Mouse (Mus musculus) forebrain, embryonic 10.5 days (tissue): Measurements from ENCODE around the gene Tnni1. TPM values are rescaled to one million over a fixed set of nuclear protein-coding genes. Genes with fewer than 3 reads are reported as not detected.

Source experiments
- DNase-seq: peaks from one replicate; pipeline ENCODE4 v3.0.0-alpha.2; 2017; ENCODE audit warnings: low spot score; ENCODE audit errors: extremely low spot score
- H3K27ac ChIP-seq: fragments of 300-500 bp; sonication (generic); 2 replicates; pipeline ENCODE4 v1.5.1; 2016; ENCODE audit warnings: mild to moderate bottlenecking
- H3K27me3 ChIP-seq: fragments of 300-500 bp; sonication (generic); 2 replicates; pipeline ENCODE4 v1.6.1; 2016; ENCODE audit warnings: mild to moderate bottlenecking; ENCODE audit not compliant: poor library complexity, severe bottlenecking
- H3K36me3 ChIP-seq: fragments of 300-500 bp; sonication (generic); replicated peaks from 2 replicates; pipeline ENCODE4 v1.6.1; 2016; ENCODE audit warnings: mild to moderate bottlenecking, moderate library complexity
- H3K4me1 ChIP-seq: fragments of 300-500 bp; sonication (generic); 2 replicates; pipeline ENCODE4 v1.6.1; 2016
- H3K4me3 ChIP-seq: fragments of 300-500 bp; sonication (generic); 2 replicates; pipeline ENCODE4 v1.5.1; 2016; ENCODE audit warnings: mild to moderate bottlenecking, moderate library complexity
- H3K9me3 ChIP-seq: fragments of 300-500 bp; sonication (generic); 2 replicates; pipeline ENCODE4 v1.6.1; 2016; ENCODE audit warnings: mild to moderate bottlenecking, moderate library complexity
- WGBS: fragments of 180-500 bp; shearing (Covaris S2); methylation state at CpG from one replicate; pipeline ENCODE4 v1.1.7; 2016; 5-methylcytosine and 5-hydroxymethylcytosine counted together
- polyA plus RNA-seq: library from polyadenylated mRNA; unstranded; fragments of >200 nt; fragmentation: Nextera tagmentation; extraction: Ambion mirVana; gene quantifications from 2 replicates; pipeline ENCODE4 v1.2.1, GENCODE M21; 2016

The Tnni1 gene
- polyA plus RNA-seq, 1 experiment from 2014 or later, result 0.55 TPM

GRCm38 (mm10) chr1:135794216-135795134 is 15.2 kb downstream of the Tnni1 start:
- no peak for DNase-seq
- whole genome bisulfite sequencing, result 47% methylated on average over 20 of the region's 20 CpGs
- peaks cover 61% of the 10 kb centered on the region for H3K27me3 ChIP-seq
- H3K9me3 ChIP-seq, result no peaks in the 10 kb centered on the region
- 0 out of 2 replicates have a peak overlapping the region, but pooled peaks have one; percentile 48 for H3K27ac ChIP-seq
- no peaks in the 10 kb centered on the region for H3K36me3 ChIP-seq
- H3K4me1 ChIP-seq, result peaks cover 43% of the 10 kb centered on the region
- H3K4me3 ChIP-seq, result peak overlapping the region; percentile 37

GRCm38 (mm10) chr1:135798492-135798891 is 19.3 kb downstream of the Tnni1 start:
- Histone ChIP-seq H3K27me3 (peaks cover 36% of the 10 kb centered on the region), H3K27ac (no peak overlapping the region), H3K4me1 (peaks cover 37% of the 10 kb centered on the region), H3K36me3 (no peaks in the 10 kb centered on the region), H3K9me3 (no peaks in the 10 kb centered on the region), H3K4me3 (no peak overlapping the region)
- 81% methylated on average over 1 of the region's 1 CpGs for WGBS
- DNase-seq, result no peak

- Histone ChIP-seq H3K9me3 (no peaks in the 10 kb centered on the region), H3K4me1 (peaks cover 30% of the 10 kb centered on the region), H3K4me3 (no peak overlapping the region), H3K27me3 (peaks cover 29% of the 10 kb centered on the region), H3K36me3 (no peaks in the 10 kb centered on the region), H3K27ac (no peak overlapping the region)
- WGBS, result 75% methylated on average over 8 of the region's 8 CpGs
- no peak for DNase-seq
Observed at GRCm38 (mm10) chr1:135799109-135799627, 19.9 kb downstream of the Tnni1 start.

- H3K4me3 ChIP-seq, result no peak overlapping the region
- no peak for DNase-seq
- WGBS, result 67% methylated on average over 8 of the region's 8 CpGs
- peaks cover 17% of the 10 kb centered on the region for H3K27me3 ChIP-seq
- no peaks in the 10 kb centered on the region for H3K36me3 ChIP-seq
- no peaks in the 10 kb centered on the region for H3K9me3 ChIP-seq
- H3K4me1 ChIP-seq, result peaks cover 18% of the 10 kb centered on the region
- peak overlapping the region; percentile 40 for H3K27ac ChIP-seq
Observed at GRCm38 (mm10) chr1:135800192-135800950, 21.1 kb downstream of the Tnni1 start.

- 67% methylated on average over 10 of the region's 10 CpGs for WGBS
Observed at GRCm38 (mm10) chr1:135807546-135807945, 28.3 kb downstream of the Tnni1 start.

GRCm38 (mm10) chr1:135810180-135810579 is 30.9 kb downstream of the Tnni1 start:
- Histone ChIP-seq H3K27ac (no peak overlapping the region), H3K36me3 (no peaks in the 10 kb centered on the region), H3K27me3 (peaks cover 22% of the 10 kb centered on the region), H3K9me3 (no peaks in the 10 kb centered on the region), H3K4me3 (no peak overlapping the region), H3K4me1 (peaks cover 16% of the 10 kb centered on the region)
- DNase-seq, result no peak
- 82% methylated on average over 2 of the region's 2 CpGs for WGBS

More at GRCm38 (mm10) chr1:135807546-135807945, 28.3 kb downstream of the Tnni1 start:
- Histone ChIP-seq H3K27me3 (peaks cover 14% of the 10 kb centered on the region), H3K4me1 (peaks cover 13% of the 10 kb centered on the region), H3K9me3 (no peaks in the 10 kb centered on the region), H3K27ac (no peak overlapping the region), H3K36me3 (no peaks in the 10 kb centered on the region), H3K4me3 (no peak overlapping the region)
- DNase-seq, result no peak

- 37% methylated on average over 7 of the region's 7 CpGs for WGBS
- Histone ChIP-seq H3K4me3 (no peak overlapping the region), H3K27me3 (peaks cover 32% of the 10 kb centered on the region), H3K27ac (no peak overlapping the region), H3K4me1 (peaks cover 16% of the 10 kb centered on the region), H3K9me3 (no peaks in the 10 kb centered on the region), H3K36me3 (no peaks in the 10 kb centered on the region)
- DNase-seq, result peak; percentile 85
Observed at GRCm38 (mm10) chr1:135811016-135811646, 31.9 kb downstream of the Tnni1 start.

- Histone ChIP-seq H3K36me3 (no peaks in the 10 kb centered on the region), H3K4me3 (no peak overlapping the region), H3K27me3 (peaks cover 42% of the 10 kb centered on the region), H3K9me3 (no peaks in the 10 kb centered on the region), H3K4me1 (peaks cover 16% of the 10 kb centered on the region), H3K27ac (no peak overlapping the region)
- no peak for DNase-seq
- 87% methylated on average over 3 of the region's 3 CpGs for WGBS
Observed at GRCm38 (mm10) chr1:135812205-135812604, 33.0 kb downstream of the Tnni1 start.

GRCm38 (mm10) chr1:135812618-135813017 is 33.4 kb downstream of the Tnni1 start:
- Histone ChIP-seq H3K36me3 (no peaks in the 10 kb centered on the region), H3K9me3 (no peaks in the 10 kb centered on the region), H3K4me1 (peaks cover 13% of the 10 kb centered on the region), H3K4me3 (no peak overlapping the region), H3K27me3 (peaks cover 47% of the 10 kb centered on the region), H3K27ac (no peak overlapping the region)
- DNase-seq, result no peak
- WGBS, result 57% methylated on average over 2 of the region's 2 CpGs

GRCm38 (mm10) chr1:135813071-135813470 is 33.8 kb downstream of the Tnni1 start:
- H3K27me3 ChIP-seq, result peaks cover 51% of the 10 kb centered on the region
- no peak for DNase-seq
- H3K36me3 ChIP-seq, result no peaks in the 10 kb centered on the region
- 81% methylated on average over 4 of the region's 4 CpGs for WGBS
- peaks cover 9% of the 10 kb centered on the region for H3K4me1 ChIP-seq
- H3K4me3 ChIP-seq, result no peak overlapping the region
- H3K9me3 ChIP-seq, result no peaks in the 10 kb centered on the region
- H3K27ac ChIP-seq, result no peak overlapping the region

GRCm38 (mm10) chr1:135813687-135814395 is 34.6 kb downstream of the Tnni1 start:
- H3K27me3 ChIP-seq, result peaks cover 59% of the 10 kb centered on the region
- WGBS, result 82% methylated on average over 5 of the region's 5 CpGs

GRCm38 (mm10) chr1:135814531-135814930 is 35.3 kb downstream of the Tnni1 start:
- 92% methylated on average over 5 of the region's 5 CpGs for WGBS
- H3K36me3 ChIP-seq, result no peaks in the 10 kb centered on the region
- no peak for DNase-seq
- H3K27me3 ChIP-seq, result peaks cover 66% of the 10 kb centered on the region
- peaks cover 16% of the 10 kb centered on the region for H3K4me1 ChIP-seq
- no peak overlapping the region for H3K27ac ChIP-seq
- no peaks in the 10 kb centered on the region for H3K9me3 ChIP-seq
- H3K4me3 ChIP-seq, result no peak overlapping the region

More at GRCm38 (mm10) chr1:135813687-135814395, 34.6 kb downstream of the Tnni1 start:
- no peak for DNase-seq
- Histone ChIP-seq H3K4me3 (no peak overlapping the region), H3K4me1 (peaks cover 12% of the 10 kb centered on the region), H3K9me3 (no peaks in the 10 kb centered on the region), H3K27ac (no peak overlapping the region), H3K36me3 (no peaks in the 10 kb centered on the region)
